Mouse (Mus musculus) myocyte (in vitro differentiated cells): ENCODE measurements at regions not wholly inside any gene's neighbourhood (a gene's known extent, or its start where the extent isn't known, plus 50 kb on each side); places are given as distances from the start of the nearest gene placed in this dataset.

Experiments
- CEBPB ChIP-seq: IDR thresholded peaks from 2 replicates; pipeline ENCODE4 v1.6.1; 2011; ENCODE audit warnings: mild to moderate bottlenecking, moderate library complexity; ENCODE audit not compliant: poor library complexity, insufficient read depth, severe bottlenecking
- E2F4 ChIP-seq: IDR thresholded peaks from one replicate; pipeline ENCODE4 v1.6.1; 2011; ENCODE audit warnings: mild to moderate bottlenecking, control low read depth, moderate library complexity; ENCODE audit not compliant: insufficient read depth
- MAX ChIP-seq: IDR thresholded peaks from one replicate; pipeline ENCODE4 v1.6.1; 2011; ENCODE audit warnings: low read depth, mild to moderate bottlenecking, control low read depth
- MYOD1 ChIP-seq, 3 experiments: IDR thresholded peaks; one replicate each; pipeline ENCODE4 v1.6.1; 2011; ENCODE audit warnings: control low read depth in 2 of 3, low read depth in 2 of 3, mild to moderate bottlenecking in 2 of 3, moderate library complexity in 1 of 3; ENCODE audit not compliant: insufficient read length in 2 of 3, control insufficient read depth in 1 of 3
- MYOG ChIP-seq, 3 experiments: IDR thresholded peaks; one replicate each; pipeline ENCODE4 v1.6.1; 2011; ENCODE audit warnings: control low read depth in 2 of 3, low read depth in 2 of 3, mild to moderate bottlenecking in 2 of 3; ENCODE audit not compliant: insufficient read length in 2 of 3, control insufficient read depth in 1 of 3, insufficient read depth in 1 of 3
- POLR2A ChIP-seq: IDR thresholded peaks from one replicate; pipeline ENCODE4 v1.6.1; 2011; ENCODE audit warnings: low read depth, mild to moderate bottlenecking, control low read depth, moderate library complexity; ENCODE audit not compliant: insufficient read length
- POLR2AphosphoS2 ChIP-seq: IDR thresholded peaks from one replicate; pipeline ENCODE4 v1.6.1; 2011; ENCODE audit warnings: low read depth, control low read depth; ENCODE audit not compliant: insufficient read length
- REST ChIP-seq: IDR thresholded peaks from one replicate; pipeline ENCODE4 v1.6.1; 2011; ENCODE audit warnings: mild to moderate bottlenecking, control low read depth, moderate library complexity; ENCODE audit not compliant: insufficient read depth, insufficient read length
- SRF ChIP-seq: IDR thresholded peaks from one replicate; pipeline ENCODE4 v1.6.1; 2011; ENCODE audit warnings: low read depth; ENCODE audit not compliant: control insufficient read depth, insufficient read length
- TCF12 ChIP-seq: IDR thresholded peaks from one replicate; pipeline ENCODE4 v1.6.1; 2011; ENCODE audit warnings: mild to moderate bottlenecking, control low read depth; ENCODE audit not compliant: poor library complexity, insufficient read depth, severe bottlenecking
- TCF3 ChIP-seq: IDR thresholded peaks from one replicate; pipeline ENCODE4 v1.6.1; 2011; ENCODE audit warnings: low read depth, control low read depth; ENCODE audit not compliant: insufficient read length
- USF1 ChIP-seq: IDR thresholded peaks from one replicate; pipeline ENCODE4 v1.6.1; 2011; ENCODE audit warnings: low read depth, mild to moderate bottlenecking, control low read depth, moderate library complexity

- TF ChIP-seq MAX (no peak), POLR2A (no peak), USF1 (no peak), POLR2AphosphoS2 (no peak), CEBPB (no peak), TCF3 (no peak), MYOD1 (IDR thresholded peaks at IDR 0.05; ENCODE audit: control insufficient read depth in 1 of 3, insufficient read length in 2 of 3, low read depth in 2 of 3) (no peak), MYOG (IDR thresholded peaks at IDR 0.05; ENCODE audit: control insufficient read depth in 1 of 3, insufficient read depth in 1 of 3, insufficient read length in 2 of 3, low read depth in 2 of 3) (no peak), E2F4 (no peak), TCF12 (no peak), SRF (no peak), REST (no peak)
Measured at GRCm38 (mm10) chr4:87670167-87670566, 363.0 kb downstream of the Mllt3 start.
